In genomic region chr5:112533312-112534075, GRCm38 (mm10) we compare ENCODE assay signal across 22 mouse cellular contexts. TPM values are rescaled to one million over a fixed set of nuclear protein-coding genes. Genes with fewer than 3 reads are reported as not detected.
DNase-seq lines count a peak whose midpoint lies in the region; ATAC-seq and TF ChIP-seq lines count a peak whose summit lies in the region.
"Had no signal": no experiment of that assay in that cellular context is flagged by ENCODE, and none has a peak within 500 bp of the region (broad histone marks: within the 10 kb centered on the region; RNA-seq: fewer than 3 reads in every experiment).

No protein-coding gene starts in this region.

- H3K27ac ChIP-seq in cerebellum, adult 2 months (ENCODE audit: insufficient read depth, low read length), result peak overlapping the region; percentile 46
- H3K27ac ChIP-seq in hindbrain, embryonic 15.5 days (replicated peaks), result 0 out of 2 replicates have a peak overlapping the region, but pooled peaks have one; percentile 14
- no peak overlapping the region for H3K27ac ChIP-seq in hindbrain, embryonic 11.5 days (ENCODE audit: low read depth, low read length)
- no peak overlapping the region for H3K27ac ChIP-seq in midbrain, embryonic 11.5 days (ENCODE audit: low read depth, low read length)
- H3K27ac ChIP-seq in midbrain, embryonic 14.5 days (replicated peaks; ENCODE audit: low read depth, low read length), result no peak overlapping the region
- H3K27ac ChIP-seq in midbrain, postnatal 0 days (ENCODE audit: low read depth, low read length), result no peak overlapping the region
- H3K27ac ChIP-seq: gastrocnemius, adult 2 months; hindbrain, embryonic 13.5 days; kidney, embryonic 15.5 days; liver, embryonic 12.5 days had no signal

- no peak overlapping the region for H3K4me2 ChIP-seq in hindbrain, embryonic 15.5 days
- H3K4me2 ChIP-seq in hindbrain, embryonic 11.5 days (replicated peaks; ENCODE audit: low read depth, low read length), result no peak overlapping the region
- H3K4me2 ChIP-seq in midbrain, embryonic 11.5 days, result no peak overlapping the region
- no peak overlapping the region for H3K4me2 ChIP-seq in midbrain, embryonic 14.5 days (ENCODE audit: low read length)
- no peak overlapping the region for H3K4me2 ChIP-seq in midbrain, postnatal 0 days (ENCODE audit: low read depth, low read length, poor library complexity, severe bottlenecking)
- H3K4me2 ChIP-seq: heart, embryonic 11.5 days; hindbrain, embryonic 13.5 days; kidney, embryonic 15.5 days; liver, embryonic 12.5 days had no signal

- ATAC-seq in hindbrain, embryonic 15.5 days (ENCODE audit: low FRiP score, low read depth), result 0 out of 2 replicates have a peak, but pooled peaks have one; percentile 14
- no peak for ATAC-seq in hindbrain, embryonic 11.5 days (ENCODE audit: low FRiP score)
- no peak for ATAC-seq in midbrain, embryonic 11.5 days (ENCODE audit: low FRiP score)
- no peak for ATAC-seq in midbrain, embryonic 14.5 days (ENCODE audit: low FRiP score, low TSS enrichment)
- no peak for ATAC-seq in midbrain, postnatal 0 days (ENCODE audit: low FRiP score)
- ATAC-seq: CD4-positive, CD25-positive, alpha-beta regulatory T cell, adult 4 months; intestine, postnatal 0 days; liver, embryonic 12.5 days had no signal

- peak in 1 of 2 experiments; percentile 49 for DNase-seq in cerebellum, adult 2 months
- DNase-seq in cerebellum, postnatal 36 days, result no peak
- no peak for DNase-seq in hindbrain, embryonic 11.5 days (ENCODE audit: low spot score)
- DNase-seq in midbrain, embryonic 11.5 days (ENCODE audit: low spot score, missing footprints), result peak; percentile 89
- DNase-seq in midbrain, embryonic 14.5 days, result no peak
- no peak for DNase-seq in midbrain, postnatal 0 days (ENCODE audit: low spot score)
- no peak for DNase-seq in frontal cortex, postnatal 36 days (ENCODE audit: low spot score in 2 of 2)
- DNase-seq: lung, adult 2 months; right cerebral cortex, postnatal 14 days; spleen, adult 18-20 months; thymus, postnatal 4 days had no signal

- no peak for TF ChIP-seq POLR2A in cerebellum, adult 2 months (IDR thresholded peaks at IDR 0.05; ENCODE audit: borderline replicate concordance, insufficient read depth, low read length)

- no peaks in the 10 kb centered on the region for H3K36me3 ChIP-seq in hindbrain, embryonic 15.5 days
- H3K36me3 ChIP-seq in hindbrain, embryonic 11.5 days (ENCODE audit: control insufficient read depth, insufficient read depth, low read length), result no peaks in the 10 kb centered on the region
- no peaks in the 10 kb centered on the region for H3K36me3 ChIP-seq in midbrain, embryonic 11.5 days (ENCODE audit: control insufficient read depth, insufficient read depth, low read length)
- H3K36me3 ChIP-seq in midbrain, embryonic 14.5 days (ENCODE audit: control insufficient read depth, insufficient read depth, low read length), result no peaks in the 10 kb centered on the region
- no peaks in the 10 kb centered on the region; the same call in 1 of the 2 replicates for H3K36me3 ChIP-seq in midbrain, postnatal 0 days (ENCODE audit: insufficient read depth, low read length)
- H3K36me3 ChIP-seq: kidney, embryonic 15.5 days; liver, embryonic 12.5 days had no signal

- no peak overlapping the region for H3K9ac ChIP-seq in hindbrain, embryonic 15.5 days
- H3K9ac ChIP-seq in hindbrain, embryonic 11.5 days (ENCODE audit: low read depth, low read length), result no peak overlapping the region
- H3K9ac ChIP-seq in midbrain, embryonic 11.5 days (ENCODE audit: low read length), result no peak overlapping the region
- no peak overlapping the region for H3K9ac ChIP-seq in midbrain, embryonic 14.5 days (replicated peaks; ENCODE audit: low read length)
- H3K9ac ChIP-seq in midbrain, postnatal 0 days (replicated peaks; ENCODE audit: low read length, poor library complexity, severe bottlenecking), result no peak overlapping the region
- H3K9ac ChIP-seq: hindbrain, embryonic 13.5 days; kidney, embryonic 15.5 days; liver, embryonic 12.5 days had no signal

- no peak overlapping the region for H3K4me3 ChIP-seq in cerebellum, adult 2 months (replicated peaks; ENCODE audit: insufficient read depth, low read depth, low read length)
- H3K4me3 ChIP-seq in hindbrain, embryonic 15.5 days, result no peak overlapping the region
- H3K4me3 ChIP-seq in hindbrain, embryonic 11.5 days (ENCODE audit: low read depth, low read length), result no peak overlapping the region
- H3K4me3 ChIP-seq in midbrain, embryonic 11.5 days (ENCODE audit: low read depth, low read length), result no peak overlapping the region
- H3K4me3 ChIP-seq in midbrain, embryonic 14.5 days (replicated peaks; ENCODE audit: low read depth, low read length), result no peak overlapping the region
- no peak overlapping the region for H3K4me3 ChIP-seq in midbrain, postnatal 0 days (ENCODE audit: low read depth, low read length)
- H3K4me3 ChIP-seq: gastrocnemius, adult 2 months; hindbrain, embryonic 13.5 days; kidney, embryonic 15.5 days; liver, embryonic 12.5 days; megakaryocyte, embryonic 14.5 days had no signal

- no peaks in the 10 kb centered on the region for H3K27me3 ChIP-seq in cerebellum, adult 2 months (ENCODE audit: control insufficient read depth, insufficient read depth, low read length)
- no peaks in the 10 kb centered on the region for H3K27me3 ChIP-seq in hindbrain, embryonic 15.5 days
- H3K27me3 ChIP-seq in hindbrain, embryonic 11.5 days (ENCODE audit: control insufficient read depth, insufficient read depth, low read length), result no peaks in the 10 kb centered on the region
- H3K27me3 ChIP-seq in midbrain, embryonic 11.5 days (ENCODE audit: control insufficient read depth, insufficient read depth, low read length), result peaks cover 2% of the 10 kb centered on the region; the same call in 1 of the 2 replicates
- no peaks in the 10 kb centered on the region for H3K27me3 ChIP-seq in midbrain, embryonic 14.5 days (ENCODE audit: control insufficient read depth, insufficient read depth, low read length)
- no peaks in the 10 kb centered on the region for H3K27me3 ChIP-seq in midbrain, postnatal 0 days (ENCODE audit: insufficient read depth, low read length)

- H3K9me3 ChIP-seq in hindbrain, embryonic 15.5 days, result no peaks in the 10 kb centered on the region
- no peaks in the 10 kb centered on the region for H3K9me3 ChIP-seq in hindbrain, embryonic 11.5 days (ENCODE audit: control insufficient read depth, low read length)
- H3K9me3 ChIP-seq in midbrain, embryonic 11.5 days (ENCODE audit: control insufficient read depth, low read length), result peaks cover 6% of the 10 kb centered on the region; the same call in 1 of the 2 replicates
- no peaks in the 10 kb centered on the region; the same call in 1 of the 2 replicates for H3K9me3 ChIP-seq in midbrain, embryonic 14.5 days (ENCODE audit: control insufficient read depth, low read length)
- H3K9me3 ChIP-seq in midbrain, postnatal 0 days (ENCODE audit: low read length), result no peaks in the 10 kb centered on the region
- H3K9me3 ChIP-seq: hindbrain, embryonic 13.5 days; liver, embryonic 12.5 days had no signal

- WGBS in cerebellum, adult 2 months, result 40% methylated on average over 16 of the region's 16 CpGs
- WGBS in hindbrain, embryonic 15.5 days, result 49% methylated on average over 16 of the region's 16 CpGs
- WGBS in hindbrain, embryonic 11.5 days, result 44% methylated on average over 16 of the region's 16 CpGs
- 46% methylated on average over 16 of the region's 16 CpGs for WGBS in midbrain, embryonic 11.5 days
- 47% methylated on average over 16 of the region's 16 CpGs for WGBS in midbrain, embryonic 14.5 days
- WGBS in midbrain, postnatal 0 days, result 48% methylated on average over 16 of the region's 16 CpGs

- H3K4me1 ChIP-seq in cerebellum, adult 2 months (ENCODE audit: control insufficient read depth, insufficient read depth, low read length), result peaks cover 67% of the 10 kb centered on the region
- peaks cover 53% of the 10 kb centered on the region for H3K4me1 ChIP-seq in hindbrain, embryonic 15.5 days (replicated peaks)
- no peaks in the 10 kb centered on the region for H3K4me1 ChIP-seq in hindbrain, embryonic 11.5 days (replicated peaks; ENCODE audit: control insufficient read depth, insufficient read depth, low read length)
- peaks cover 4% of the 10 kb centered on the region for H3K4me1 ChIP-seq in midbrain, embryonic 11.5 days (ENCODE audit: control insufficient read depth, insufficient read depth, low read length)
- peaks cover 10% of the 10 kb centered on the region for H3K4me1 ChIP-seq in midbrain, embryonic 14.5 days (ENCODE audit: control insufficient read depth, insufficient read depth, low read length)
- peaks cover 10% of the 10 kb centered on the region; the same call in 1 of the 2 replicates for H3K4me1 ChIP-seq in midbrain, postnatal 0 days (ENCODE audit: insufficient read depth, low read length)
- H3K4me1 ChIP-seq: liver, embryonic 12.5 days; megakaryocyte, embryonic 14.5 days had no signal

- no peak for TF ChIP-seq CTCF in cerebellum, adult 2 months (IDR thresholded peaks at IDR 0.05; ENCODE audit: borderline replicate concordance, insufficient read depth, low read depth, low read length)
- TF ChIP-seq CTCF in midbrain, postnatal 0 days (IDR thresholded peaks at IDR 0.05), result peak; percentile 26; the same call in 1 of the 2 replicates

RNA-seq across cellular contexts. Expression of gene Sez6l, which starts 43.5 kb away (rescaled TPM):
- 81.5 and 93.9 TPM in 2 replicates for polyA plus RNA-seq in cerebellum, adult 2 months (2012; rRNA removed)
- 41.3 and 46.3 TPM in 2 replicates for polyA plus RNA-seq in hindbrain, embryonic 15.5 days (2015; fragmentation: Nextera tagmentation; extraction: Ambion mirVana)
- 4.9 and 5.1 TPM in 2 replicates for polyA plus RNA-seq in hindbrain, embryonic 11.5 days (2014; fragmentation: Nextera tagmentation; extraction: Ambion mirVana)
- polyA plus RNA-seq in midbrain, embryonic 11.5 days (2014; fragmentation: Nextera tagmentation; extraction: Ambion mirVana), result 2.6 TPM in 2 replicates
- polyA plus RNA-seq in midbrain, embryonic 14.5 days (2014; fragmentation: Nextera tagmentation; extraction: Ambion mirVana), result 46.3 and 49.9 TPM in 2 replicates
- total RNA-seq in midbrain, postnatal 0 days (2014; rRNA removed), result 101 and 115 TPM in 2 replicates
- 60.7 and 65.7 TPM in 2 replicates for polyA plus RNA-seq in midbrain, postnatal 0 days (2015; fragmentation: Nextera tagmentation; extraction: Ambion mirVana)
- total RNA-seq: gastrocnemius, adult 2 months; granulocyte monocyte progenitor cell, adult 5-6 weeks; MEL had no signal
- polyA plus RNA-seq: CD4-positive, CD25-positive, alpha-beta regulatory T cell, adult 4 months had no signal

Comparison
In these comparisons a context has a peak if more than half of its experiments do, and no peak if none do; other contexts are left out.
1. H3K27ac ChIP-seq: peak in cerebellum, adult 2 months (single experiment) and hindbrain, embryonic 15.5 days (single experiment); none in hindbrain, embryonic 11.5 days (single experiment), midbrain, embryonic 11.5 days (single experiment), midbrain, embryonic 14.5 days (single experiment) and midbrain, postnatal 0 days (single experiment).